Mouse (Mus musculus): ENCODE measurements at regions not wholly inside any gene's neighbourhood (a gene's known extent, or its start where the extent isn't known, plus 50 kb on each side); places are given as distances from the start of the nearest gene placed in this dataset.

DNA sequence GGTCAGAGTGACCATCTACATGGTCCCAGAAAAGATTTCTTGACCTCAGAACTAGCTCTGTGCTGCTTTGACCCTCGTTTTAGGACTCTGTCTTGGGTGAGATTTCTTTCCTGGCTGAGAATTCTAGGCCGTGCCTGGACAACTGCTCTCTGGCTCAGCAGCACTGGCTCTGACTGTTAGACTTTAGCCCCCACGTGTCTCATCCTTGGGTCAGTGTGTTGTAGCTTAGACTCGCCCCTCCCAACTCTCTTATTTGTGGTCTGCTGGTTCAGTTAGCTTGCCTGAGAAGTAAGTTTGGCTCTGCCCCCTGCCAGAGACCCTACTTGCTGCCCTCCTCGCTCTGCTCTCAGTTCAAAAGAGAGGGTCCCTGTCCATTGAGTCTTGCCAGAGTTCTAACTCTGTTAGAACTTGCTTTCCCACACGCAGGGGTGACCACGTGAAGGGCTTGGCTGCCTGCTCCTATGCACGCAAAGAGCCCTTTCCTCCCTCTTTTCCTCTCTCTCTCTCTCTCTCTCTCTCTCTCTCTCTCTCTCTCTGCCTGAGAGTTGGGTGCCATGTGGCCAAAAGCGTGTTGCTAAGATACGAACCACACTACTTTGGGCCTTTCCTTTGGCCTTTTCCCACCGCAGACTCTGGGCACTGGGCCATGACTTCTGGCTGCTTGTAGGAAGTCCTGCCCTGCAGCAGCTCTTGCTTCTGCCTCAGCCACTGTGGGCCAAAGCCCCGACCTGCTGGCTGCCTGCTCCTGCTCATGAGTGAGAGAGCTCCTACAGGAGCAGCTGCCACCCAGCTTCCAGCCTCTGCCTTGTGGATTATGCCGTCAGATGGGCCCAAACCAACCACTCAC lies 344.2 kb upstream of the Amot start:
- peak; percentile 74 to 82 for ATAC-seq (replicated peaks in 1 of 2; ENCODE audit: insufficient read depth in 1 of 2, low FRiP score in 2 of 2, low TSS enrichment in 1 of 2, low read depth in 1 of 2, poor library complexity in 2 of 2, severe bottlenecking in 2 of 2)

GRCm38 (mm10) chrX:145833106-145833505 lies 328.1 kb upstream of the Amot start:
- ATAC-seq (replicated peaks in 1 of 2; ENCODE audit: insufficient read depth in 1 of 2, low FRiP score in 2 of 2, low TSS enrichment in 1 of 2, low read depth in 1 of 2, poor library complexity in 2 of 2, severe bottlenecking in 2 of 2), result no peak

DNA sequence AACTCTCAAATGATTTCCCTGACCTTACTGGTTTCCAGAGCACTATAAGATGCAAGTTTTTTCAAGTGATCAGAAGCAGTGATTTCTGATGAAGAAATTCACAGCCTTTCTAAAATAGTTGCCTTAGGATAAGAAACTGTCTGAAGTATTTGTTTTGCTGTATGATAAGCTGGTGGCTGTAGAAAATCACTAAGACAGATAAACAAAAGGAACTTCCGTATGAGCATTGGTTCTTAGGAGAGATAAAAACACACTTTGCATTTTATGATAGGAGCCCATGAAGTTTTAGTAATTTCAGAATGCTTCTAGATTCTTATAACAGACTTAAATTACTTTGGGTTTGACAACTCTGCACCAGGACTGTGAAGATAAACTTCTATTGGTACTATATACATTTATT lies 308.0 kb upstream of the Amot start:
- no peak for ATAC-seq (replicated peaks in 1 of 2; ENCODE audit: insufficient read depth in 1 of 2, low FRiP score in 2 of 2, low TSS enrichment in 1 of 2, low read depth in 1 of 2, poor library complexity in 2 of 2, severe bottlenecking in 2 of 2)

Data from hematopoietic stem cell, adult 5-6 weeks (primary cell).